Mouse (Mus musculus): ENCODE results near the gene Snx9. TPM values are rescaled to one million over a fixed set of nuclear protein-coding genes. Genes with fewer than 3 reads are reported as not detected.

The Snx9 gene
- polyA plus RNA-seq, 1 experiment from 2014 or later: 37.5 TPM

DNA sequence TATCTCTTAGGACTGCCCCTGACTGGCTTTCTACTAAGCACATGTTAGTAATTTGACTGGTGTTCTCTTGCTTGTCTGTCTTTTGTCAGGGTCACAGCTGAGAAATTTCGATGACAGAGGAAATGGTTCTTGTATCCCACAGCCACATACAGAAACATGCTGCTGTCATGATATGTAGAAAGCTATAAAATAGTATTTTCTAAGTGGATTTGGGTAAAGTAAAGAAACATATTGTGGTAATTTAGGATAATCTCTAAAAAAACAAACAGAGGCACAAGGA lies 26.5 kb upstream of the Snx9 start:
- H3K4me2 ChIP-seq: no peak overlapping the region
- H3K27me3 ChIP-seq (replicated peaks): no peaks in the 10 kb centered on the region
- H3K27ac ChIP-seq: no peak overlapping the region
- H3K9ac ChIP-seq: no peak overlapping the region
- ATAC-seq (ENCODE audit: insufficient read depth, low FRiP score, low read depth): no peak
- no peaks in the 10 kb centered on the region for H3K9me3 ChIP-seq
- no peaks in the 10 kb centered on the region for H3K36me3 ChIP-seq
- 60% methylated on average over 1 of the region's 1 CpGs for WGBS
- no peak overlapping the region for H3K4me3 ChIP-seq (replicated peaks)
- H3K4me1 ChIP-seq: 0 out of 2 replicates have a peak, but pooled peaks cover 3% of the 10 kb centered on the region

DNA sequence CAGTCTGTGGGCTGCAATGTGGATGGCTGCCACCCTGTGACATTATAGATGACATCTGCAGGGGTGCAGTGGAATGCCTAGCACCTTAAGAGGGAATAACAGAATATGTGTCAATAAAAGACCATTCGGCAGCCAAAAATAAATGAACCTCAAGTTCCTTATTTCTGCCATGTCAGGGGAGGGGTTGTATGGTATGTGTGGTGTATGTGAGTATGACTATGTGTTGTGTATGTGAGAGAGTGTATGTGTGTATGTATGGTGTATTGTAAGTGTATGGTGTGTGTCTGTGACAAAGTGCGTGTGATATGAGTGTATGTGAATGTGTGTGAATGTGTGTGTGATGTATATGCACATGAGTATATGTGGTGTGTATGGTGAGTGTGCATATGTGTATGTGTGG lies 23.3 kb upstream of the Snx9 start:
- Histone ChIP-seq H3K4me2 (no peak overlapping the region), H3K4me1 (0 out of 2 replicates have a peak, but pooled peaks cover 7% of the 10 kb centered on the region), H3K27me3 (replicated peaks) (no peaks in the 10 kb centered on the region), H3K4me3 (replicated peaks) (no peak overlapping the region), H3K36me3 (no peaks in the 10 kb centered on the region), H3K9me3 (no peaks in the 10 kb centered on the region), H3K9ac (no peak overlapping the region), H3K27ac (no peak overlapping the region)
- 86% methylated on average over 2 of the region's 2 CpGs for WGBS
- no peak for ATAC-seq (ENCODE audit: insufficient read depth, low FRiP score, low read depth)

GRCm38 (mm10) chr17:5819105-5819504 lies 22.0 kb upstream of the Snx9 start:
- no peaks in the 10 kb centered on the region for H3K9me3 ChIP-seq
- 43% methylated on average over 6 of the region's 6 CpGs for WGBS
- no peaks in the 10 kb centered on the region for H3K27me3 ChIP-seq (replicated peaks)
- H3K27ac ChIP-seq: no peak overlapping the region
- H3K4me2 ChIP-seq: no peak overlapping the region
- no peak overlapping the region for H3K9ac ChIP-seq
- H3K36me3 ChIP-seq: no peaks in the 10 kb centered on the region
- ATAC-seq (ENCODE audit: insufficient read depth, low FRiP score, low read depth): no peak
- H3K4me1 ChIP-seq: 0 out of 2 replicates have a peak, but pooled peaks cover 7% of the 10 kb centered on the region
- no peak overlapping the region for H3K4me3 ChIP-seq (replicated peaks)

DNA sequence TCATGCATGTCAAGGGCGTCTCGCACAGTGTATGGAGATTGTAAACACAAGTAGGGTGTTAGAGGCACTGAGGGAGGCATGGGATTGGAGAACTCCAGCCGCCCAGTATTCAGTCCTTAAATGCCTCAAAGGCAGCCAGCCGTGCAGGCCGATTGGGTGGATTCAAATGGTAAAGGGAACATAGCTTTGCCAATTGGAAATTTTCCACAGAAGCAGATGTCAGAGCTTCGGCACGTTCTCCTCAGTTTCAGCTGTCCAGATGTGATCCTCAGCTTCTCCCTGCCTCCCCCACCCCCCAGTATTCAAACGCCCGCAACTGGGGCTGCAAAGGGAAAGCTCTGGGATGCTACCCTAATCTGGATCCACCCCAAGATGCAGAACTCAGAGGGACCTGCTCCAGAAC lies 21.3 kb upstream of the Snx9 start:
- H3K4me1 ChIP-seq: 0 out of 2 replicates have a peak, but pooled peaks cover 7% of the 10 kb centered on the region
- no peak overlapping the region for H3K4me2 ChIP-seq
- WGBS: 31% methylated on average over 9 of the region's 9 CpGs
- H3K27me3 ChIP-seq (replicated peaks): no peaks in the 10 kb centered on the region
- no peak overlapping the region for H3K4me3 ChIP-seq (replicated peaks)
- H3K27ac ChIP-seq: 0 out of 2 replicates have a peak overlapping the region, but pooled peaks have one; percentile 6
- H3K9me3 ChIP-seq: no peaks in the 10 kb centered on the region
- H3K9ac ChIP-seq: no peak overlapping the region
- ATAC-seq (ENCODE audit: insufficient read depth, low FRiP score, low read depth): peak; percentile 68; the same call in 1 of the 2 replicates
- H3K36me3 ChIP-seq: no peaks in the 10 kb centered on the region

- ATAC-seq (ENCODE audit: insufficient read depth, low FRiP score, low read depth): no peak
- Histone ChIP-seq H3K9ac (no peak overlapping the region), H3K4me2 (no peak overlapping the region), H3K27me3 (replicated peaks) (no peaks in the 10 kb centered on the region), H3K27ac (no peak overlapping the region), H3K4me1 (0 out of 2 replicates have a peak, but pooled peaks cover 7% of the 10 kb centered on the region), H3K9me3 (no peaks in the 10 kb centered on the region), H3K4me3 (replicated peaks) (no peak overlapping the region), H3K36me3 (no peaks in the 10 kb centered on the region)
- WGBS: 69% methylated on average over 2 of the region's 2 CpGs
These were observed 18.6 kb upstream of the Snx9 start for GRCm38 (mm10) chr17:5822541-5822940.

GRCm38 (mm10) chr17:5823032-5823431 lies 18.1 kb upstream of the Snx9 start:
- 84% methylated on average over 11 of the region's 11 CpGs for WGBS
- H3K27ac ChIP-seq: no peak overlapping the region
- H3K4me3 ChIP-seq (replicated peaks): no peak overlapping the region
- H3K4me1 ChIP-seq: 0 out of 2 replicates have a peak, but pooled peaks cover 7% of the 10 kb centered on the region
- ATAC-seq (ENCODE audit: insufficient read depth, low FRiP score, low read depth): no peak
- H3K4me2 ChIP-seq: no peak overlapping the region
- H3K36me3 ChIP-seq: no peaks in the 10 kb centered on the region
- no peak overlapping the region for H3K9ac ChIP-seq
- no peaks in the 10 kb centered on the region for H3K9me3 ChIP-seq
- no peaks in the 10 kb centered on the region for H3K27me3 ChIP-seq (replicated peaks)

DNA sequence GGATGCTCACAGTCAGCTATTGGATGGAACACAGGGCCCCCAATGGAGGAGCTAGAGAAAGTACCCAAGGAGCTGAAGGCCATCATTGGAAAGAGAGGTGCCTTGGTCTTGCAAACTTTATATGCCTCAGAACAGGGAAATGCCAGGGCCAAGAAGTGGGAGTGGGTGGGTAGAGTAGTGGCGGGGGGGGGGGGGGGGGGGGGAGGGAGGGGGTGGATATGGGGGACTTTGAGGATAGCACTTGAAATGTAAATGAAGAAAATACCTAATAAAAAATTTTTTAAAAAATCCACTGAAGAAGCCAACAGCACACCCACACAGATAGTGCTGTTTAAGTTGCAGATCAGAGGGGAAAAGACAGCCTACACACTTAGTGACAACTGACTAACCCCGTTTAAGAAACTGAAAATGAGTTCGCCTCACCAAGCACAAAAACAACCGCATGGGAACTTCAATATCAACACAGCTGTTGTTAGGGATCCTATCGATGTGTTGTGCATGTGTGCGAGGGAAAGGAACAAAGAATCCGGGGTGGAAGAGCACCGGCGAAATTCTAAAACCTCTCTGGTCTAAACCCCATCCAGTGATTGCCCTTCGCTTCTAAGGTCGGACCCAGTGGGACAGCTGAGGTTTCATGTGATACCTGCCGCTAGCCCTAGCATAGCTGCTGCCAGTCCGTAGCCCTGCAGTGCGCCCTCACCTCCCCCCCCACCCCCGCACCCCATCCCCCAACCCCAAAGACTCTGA lies 13.1 kb upstream of the Snx9 start:
- no peak overlapping the region for H3K9ac ChIP-seq
- ATAC-seq (ENCODE audit: insufficient read depth, low FRiP score, low read depth): no peak
- 0 out of 2 replicates have a peak, but pooled peaks cover 3% of the 10 kb centered on the region for H3K4me1 ChIP-seq
- no peaks in the 10 kb centered on the region for H3K9me3 ChIP-seq
- WGBS: 22% methylated on average over 14 of the region's 15 CpGs
- H3K27me3 ChIP-seq (replicated peaks): no peaks in the 10 kb centered on the region
- no peaks in the 10 kb centered on the region for H3K36me3 ChIP-seq
- no peak overlapping the region for H3K27ac ChIP-seq
- H3K4me3 ChIP-seq (replicated peaks): no peak overlapping the region
- H3K4me2 ChIP-seq: peak overlapping the region; percentile 42

DNA sequence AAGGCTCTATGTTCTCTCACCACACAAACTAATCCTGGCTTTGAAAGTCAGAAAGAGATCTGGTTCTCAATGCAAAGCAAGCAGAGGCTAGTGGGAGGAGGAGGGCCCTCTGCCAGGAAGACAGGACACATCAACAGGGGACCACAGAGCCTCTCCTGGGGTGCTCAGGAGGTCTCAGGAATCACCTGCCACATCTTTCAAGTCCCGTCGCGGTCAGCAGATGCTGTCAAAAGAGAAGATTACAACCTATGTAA lies 12.6 kb upstream of the Snx9 start:
- ATAC-seq (ENCODE audit: insufficient read depth, low FRiP score, low read depth): no peak
- H3K36me3 ChIP-seq: no peaks in the 10 kb centered on the region
- H3K27ac ChIP-seq: no peak overlapping the region
- H3K4me1 ChIP-seq: 0 out of 2 replicates have a peak, but pooled peaks cover 3% of the 10 kb centered on the region
- H3K9me3 ChIP-seq: no peaks in the 10 kb centered on the region
- peak overlapping the region; percentile 42; the same call in 1 of the 2 replicates for H3K4me2 ChIP-seq
- no peak overlapping the region for H3K4me3 ChIP-seq (replicated peaks)
- H3K9ac ChIP-seq: no peak overlapping the region
- WGBS: 28% methylated on average over 3 of the region's 3 CpGs
- no peaks in the 10 kb centered on the region for H3K27me3 ChIP-seq (replicated peaks)

GRCm38 (mm10) chr17:5828944-5829343 lies 12.2 kb upstream of the Snx9 start:
- no peak for ATAC-seq (ENCODE audit: insufficient read depth, low FRiP score, low read depth)
- Histone ChIP-seq H3K9ac (no peak overlapping the region), H3K4me1 (0 out of 2 replicates have a peak, but pooled peaks cover 3% of the 10 kb centered on the region), H3K4me2 (no peak overlapping the region), H3K9me3 (no peaks in the 10 kb centered on the region), H3K4me3 (replicated peaks) (no peak overlapping the region), H3K27ac (no peak overlapping the region), H3K27me3 (replicated peaks) (no peaks in the 10 kb centered on the region), H3K36me3 (no peaks in the 10 kb centered on the region)
- WGBS: 46% methylated on average over 3 of the region's 3 CpGs

GRCm38 (mm10) chr17:5829930-5830329 lies 11.2 kb upstream of the Snx9 start:
- H3K27ac ChIP-seq: no peak overlapping the region
- no peak overlapping the region for H3K4me3 ChIP-seq (replicated peaks)
- H3K9me3 ChIP-seq: no peaks in the 10 kb centered on the region
- ATAC-seq (ENCODE audit: insufficient read depth, low FRiP score, low read depth): 0 out of 2 replicates have a peak, but pooled peaks have one; percentile 16
- H3K4me1 ChIP-seq: 0 out of 2 replicates have a peak, but pooled peaks cover 3% of the 10 kb centered on the region
- no peaks in the 10 kb centered on the region for H3K36me3 ChIP-seq
- no peak overlapping the region for H3K9ac ChIP-seq
- WGBS: 54% methylated on average over 3 of the region's 3 CpGs
- H3K4me2 ChIP-seq: no peak overlapping the region
- H3K27me3 ChIP-seq (replicated peaks): no peaks in the 10 kb centered on the region

GRCm38 (mm10) chr17:5830382-5830781 lies 10.7 kb upstream of the Snx9 start:
- H3K27ac ChIP-seq: no peak overlapping the region
- no peak overlapping the region for H3K9ac ChIP-seq
- no peak; the same call in 1 of the 2 replicates for ATAC-seq (ENCODE audit: insufficient read depth, low FRiP score, low read depth)
- no peaks in the 10 kb centered on the region for H3K36me3 ChIP-seq
- no peak overlapping the region for H3K4me2 ChIP-seq
- 81% methylated on average over 2 of the region's 2 CpGs for WGBS
- no peaks in the 10 kb centered on the region for H3K27me3 ChIP-seq (replicated peaks)
- H3K4me3 ChIP-seq (replicated peaks): no peak overlapping the region
- 0 out of 2 replicates have a peak, but pooled peaks cover 3% of the 10 kb centered on the region for H3K4me1 ChIP-seq
- H3K9me3 ChIP-seq: no peaks in the 10 kb centered on the region

- Histone ChIP-seq H3K4me2 (no peak overlapping the region), H3K27me3 (replicated peaks) (no peaks in the 10 kb centered on the region), H3K9me3 (no peaks in the 10 kb centered on the region), H3K36me3 (no peaks in the 10 kb centered on the region), H3K27ac (no peak overlapping the region), H3K9ac (no peak overlapping the region), H3K4me1 (0 out of 2 replicates have a peak, but pooled peaks cover 3% of the 10 kb centered on the region), H3K4me3 (replicated peaks) (no peak overlapping the region)
- WGBS: 84% methylated on average over 5 of the region's 5 CpGs
- ATAC-seq (ENCODE audit: insufficient read depth, low FRiP score, low read depth): no peak
These were observed 10.3 kb upstream of the Snx9 start for GRCm38 (mm10) chr17:5830832-5831231.

All from stomach, embryonic 15.5 days (tissue).